Mouse (Mus musculus) cerebellum, adult 2 months (tissue): ENCODE measurements at regions not wholly inside any gene's neighbourhood (a gene's known extent, or its start where the extent isn't known, plus 50 kb on each side); places are given as distances from the start of the nearest gene placed in this dataset.

Source experiments
- CTCF ChIP-seq: fragments of 200-500 bp; IDR thresholded peaks from 2 replicates; pipeline ENCODE4 v1.5.1; 2011; ENCODE audit warnings: low read depth, mild to moderate bottlenecking, control low read depth, low read length, moderate library complexity, borderline replicate concordance; ENCODE audit not compliant: insufficient read depth
- POLR2A ChIP-seq: fragments of 200-500 bp; IDR thresholded peaks from 2 replicates; pipeline ENCODE4 v1.6.1; 2011; ENCODE audit warnings: low read length, control low read depth, borderline replicate concordance; ENCODE audit not compliant: insufficient read depth

- TF ChIP-seq POLR2A (no peak), CTCF (no peak)
Measured at GRCm38 (mm10) chr15:31721019-31721418, 119.4 kb downstream of the Fam173b start.
